Mouse (Mus musculus) testis, adult 2 months (tissue): ENCODE results near the gene Col6a4.

ENCODE experiments used
- CTCF ChIP-seq: fragments of 200-500 bp; IDR thresholded peaks from 2 replicates; pipeline ENCODE4 v1.5.1; 2012; ENCODE audit warnings: low read depth, mild to moderate bottlenecking, inconsistent platforms, low read length, moderate library complexity; ENCODE audit not compliant: control insufficient read depth, insufficient read depth, insufficient replicate concordance
- POLR2A ChIP-seq: fragments of 200-500 bp; IDR thresholded peaks from 2 replicates; pipeline ENCODE4 v1.6.1; 2012; ENCODE audit warnings: low read depth, mild to moderate bottlenecking, inconsistent platforms, low read length, moderate library complexity; ENCODE audit not compliant: control insufficient read depth

GRCm38 (mm10) chr9:105959116-105959515 is 137.5 kb downstream of the Col6a4 start:
- no peak for TF ChIP-seq POLR2A
- TF ChIP-seq CTCF: no peak
